Mouse (Mus musculus) heart, embryonic 11.5 days (tissue): ENCODE data around the gene Nupr1. TPM values are rescaled to one million over a fixed set of nuclear protein-coding genes. Genes with fewer than 3 reads are reported as not detected.

Experiments
- ATAC-seq: fragments of 200-750 bp; cut with Nextera tagmentation; replicated peaks from 2 replicates; pipeline ENCODE4 v1.8.0; 2017; ENCODE audit warnings: moderate library complexity; ENCODE audit not compliant: insufficient number of reproducible peaks, low FRiP score, low TSS enrichment
- H3K27ac ChIP-seq: fragments of 300-500 bp; sonication (generic); 2 replicates; pipeline ENCODE4 v1.5.1; 2014; ENCODE audit warnings: mild to moderate bottlenecking, low read depth, low read length
- H3K27me3 ChIP-seq: fragments of 300-500 bp; sonication (generic); 2 replicates; pipeline ENCODE4 v1.6.1; 2014; ENCODE audit warnings: mild to moderate bottlenecking, low read length, mixed read lengths; ENCODE audit not compliant: control insufficient read depth, insufficient read depth
- H3K36me3 ChIP-seq: fragments of 300-500 bp; sonication (generic); 2 replicates; pipeline ENCODE4 v1.6.1; 2014; ENCODE audit warnings: mild to moderate bottlenecking, low read length, moderate library complexity, mixed read lengths; ENCODE audit not compliant: control insufficient read depth, insufficient read depth
- H3K4me1 ChIP-seq: fragments of 300-500 bp; sonication (generic); 2 replicates; pipeline ENCODE4 v1.6.1; 2014; ENCODE audit warnings: low read length; ENCODE audit not compliant: control insufficient read depth, insufficient read depth
- H3K4me2 ChIP-seq: fragments of 300-500 bp; sonication (generic); 2 replicates; pipeline ENCODE4 v1.6.1; 2014; ENCODE audit warnings: mild to moderate bottlenecking, moderate library complexity
- H3K4me3 ChIP-seq: fragments of 300-500 bp; sonication (generic); 2 replicates; pipeline ENCODE4 v1.5.1; 2014; ENCODE audit warnings: low read depth, low read length
- H3K9ac ChIP-seq: fragments of 300-500 bp; sonication (generic); 2 replicates; pipeline ENCODE4 v1.6.1; 2014; ENCODE audit warnings: mild to moderate bottlenecking, low read depth, low read length, moderate library complexity
- H3K9me3 ChIP-seq: fragments of 300-500 bp; sonication (generic); replicated peaks from 2 replicates; pipeline ENCODE4 v1.6.1; 2016; ENCODE audit warnings: low read length; ENCODE audit not compliant: control insufficient read depth
- WGBS: fragments of 180-500 bp; shearing (Covaris S2); extraction: QIAGEN DNeasy Blood & Tissue Kit; methylation state at CpG from one replicate; pipeline ENCODE4 v1.1.7; 2014; ENCODE audit not compliant: insufficient replicate concordance; 5-methylcytosine and 5-hydroxymethylcytosine counted together
- polyA plus RNA-seq: library from polyadenylated mRNA; unstranded; fragments of >200 nt; fragmentation: Nextera tagmentation; extraction: Ambion mirVana; gene quantifications from 2 replicates; pipeline ENCODE4 v1.2.1, GENCODE M21; 2014

The Nupr1 gene
- polyA plus RNA-seq, 1 experiment from 2014 or later: 1.2 TPM

DNA sequence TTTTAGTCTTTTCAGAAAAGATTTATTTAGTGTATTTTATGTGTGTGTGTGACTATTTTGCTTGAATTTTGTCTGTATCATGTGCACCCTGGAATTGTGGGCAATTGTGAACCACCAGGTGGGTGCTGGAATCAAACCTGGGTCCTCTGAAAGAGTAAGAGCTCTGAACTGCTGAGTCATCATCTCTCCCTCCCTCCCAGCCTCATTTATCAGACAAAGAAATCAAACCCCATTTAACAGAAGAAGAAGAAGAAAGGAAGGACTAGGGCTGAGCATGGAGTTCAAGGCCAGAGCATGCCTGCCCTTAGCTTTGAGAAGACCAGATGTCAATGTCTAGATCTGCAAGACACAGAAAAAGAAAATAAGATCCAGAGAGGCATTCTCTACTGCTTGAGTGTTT lies 4.7 kb upstream of the Nupr1 start:
- Histone ChIP-seq H3K4me2 (no peak overlapping the region), H3K4me1 (no peaks in the 10 kb centered on the region), H3K27me3 (0 out of 2 replicates have a peak, but pooled peaks cover 3% of the 10 kb centered on the region), H3K4me3 (no peak overlapping the region), H3K9me3 (no peaks in the 10 kb centered on the region), H3K9ac (no peak overlapping the region), H3K36me3 (no peaks in the 10 kb centered on the region), H3K27ac (no peak overlapping the region)
- ATAC-seq: no peak

DNA sequence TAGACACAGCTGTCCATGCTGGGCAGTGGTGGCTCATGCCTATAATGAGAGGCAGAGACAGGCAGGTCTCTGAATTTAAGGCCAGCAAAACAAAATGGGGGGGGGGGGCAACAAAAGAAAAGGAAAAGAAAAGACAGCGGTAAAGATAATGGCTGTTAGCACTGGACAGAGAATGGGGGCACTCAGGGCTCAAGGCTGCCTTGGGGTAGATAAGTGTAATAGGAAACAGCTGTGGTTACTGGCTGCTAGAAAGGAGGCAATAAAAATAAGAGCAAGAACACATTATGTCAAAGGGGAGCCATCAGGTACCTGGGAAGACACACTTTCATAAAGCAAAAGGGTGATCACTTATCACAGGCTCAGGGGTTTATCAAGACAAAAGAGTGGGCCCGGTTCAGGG lies 1.8 kb upstream of the Nupr1 start:
- no peaks in the 10 kb centered on the region for H3K4me1 ChIP-seq
- H3K9ac ChIP-seq: no peak overlapping the region
- no peak overlapping the region for H3K4me2 ChIP-seq
- H3K9me3 ChIP-seq: no peaks in the 10 kb centered on the region
- H3K27ac ChIP-seq: no peak overlapping the region
- 70% methylated on average over 2 of the region's 2 CpGs for WGBS
- H3K36me3 ChIP-seq: no peaks in the 10 kb centered on the region
- H3K4me3 ChIP-seq: no peak overlapping the region
- no peak for ATAC-seq
- H3K27me3 ChIP-seq: no peaks in the 10 kb centered on the region

GRCm38 (mm10) chr7:126629915-126630314 lies 746 bp downstream of the Nupr1 start:
- Histone ChIP-seq H3K27me3 (no peaks in the 10 kb centered on the region), H3K9me3 (no peaks in the 10 kb centered on the region), H3K36me3 (no peaks in the 10 kb centered on the region), H3K27ac (no peak overlapping the region), H3K9ac (no peak overlapping the region), H3K4me3 (no peak overlapping the region), H3K4me2 (no peak overlapping the region), H3K4me1 (peaks cover 3% of the 10 kb centered on the region)
- ATAC-seq: no peak
- 64% methylated on average over 3 of the region's 3 CpGs for WGBS

DNA sequence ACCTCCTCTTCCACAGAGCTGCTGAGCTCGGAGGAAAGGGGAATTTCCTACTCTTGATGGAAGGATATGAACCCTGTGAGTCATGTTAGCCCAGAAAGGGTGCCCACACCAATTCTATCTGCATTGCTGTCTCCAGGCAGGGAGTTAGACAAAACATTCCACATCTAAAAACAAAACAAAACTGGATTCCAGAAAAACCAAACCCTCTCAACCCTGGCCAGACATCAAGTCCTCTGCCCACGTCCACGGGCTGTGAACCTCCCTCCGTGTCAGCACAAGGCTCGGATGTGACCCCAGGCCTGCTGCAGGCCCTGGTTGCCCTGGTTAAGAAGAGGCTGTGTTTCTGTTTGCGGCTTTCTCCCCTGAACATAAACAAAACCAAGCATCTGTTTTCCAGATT lies 2.5 kb downstream of the Nupr1 start:
- no peaks in the 10 kb centered on the region for H3K9me3 ChIP-seq
- H3K4me2 ChIP-seq: no peak overlapping the region
- H3K27ac ChIP-seq: no peak overlapping the region
- no peaks in the 10 kb centered on the region for H3K36me3 ChIP-seq
- no peak overlapping the region for H3K9ac ChIP-seq
- peaks cover 3% of the 10 kb centered on the region for H3K4me1 ChIP-seq
- no peaks in the 10 kb centered on the region for H3K27me3 ChIP-seq
- WGBS: 59% methylated on average over 6 of the region's 6 CpGs
- H3K4me3 ChIP-seq: no peak overlapping the region
- ATAC-seq: no peak

DNA sequence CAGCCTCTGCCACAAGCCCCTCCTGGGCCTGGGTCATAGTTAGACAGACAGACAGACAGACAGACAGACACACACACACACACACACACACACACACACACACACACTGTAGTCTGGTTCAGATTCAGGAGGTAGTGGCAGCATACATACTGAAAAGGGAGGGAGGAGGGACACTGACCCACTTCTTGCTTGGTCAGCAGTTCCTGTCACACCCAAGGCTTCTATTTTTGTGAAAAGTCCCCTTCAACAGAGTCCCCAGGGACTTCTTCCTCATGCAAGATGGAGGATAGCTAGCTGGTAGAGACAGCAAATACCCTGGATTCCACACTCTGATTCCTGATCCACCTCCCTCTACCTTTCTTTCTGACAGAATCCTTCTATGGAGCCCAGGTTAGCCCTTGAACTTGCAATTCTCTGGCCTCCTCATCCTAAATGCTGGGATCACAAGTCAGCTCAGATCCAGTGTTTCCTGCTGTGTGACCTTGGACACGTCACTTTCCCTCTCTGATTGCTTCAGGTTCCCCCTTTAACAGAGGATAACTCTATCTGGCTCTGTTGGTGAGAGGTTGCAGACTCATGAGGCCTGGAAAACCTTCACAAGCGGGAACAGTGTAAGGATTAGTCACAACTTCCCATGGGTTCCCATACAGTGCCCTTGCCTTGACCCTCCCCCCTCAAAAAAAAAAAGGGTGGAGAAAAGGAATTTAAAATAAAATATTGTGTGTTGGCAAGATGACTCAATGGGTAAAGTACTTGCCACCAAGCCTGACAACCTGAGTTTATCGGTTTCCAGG lies 4.7 kb downstream of the Nupr1 start:
- no peak for ATAC-seq
- no peaks in the 10 kb centered on the region for H3K9me3 ChIP-seq
- WGBS: 79% methylated on average over 3 of the region's 3 CpGs
- H3K4me2 ChIP-seq: no peak overlapping the region
- no peak overlapping the region for H3K4me3 ChIP-seq
- no peak overlapping the region for H3K27ac ChIP-seq
- peaks cover 3% of the 10 kb centered on the region for H3K4me1 ChIP-seq
- no peak overlapping the region for H3K9ac ChIP-seq
- H3K36me3 ChIP-seq: no peaks in the 10 kb centered on the region
- H3K27me3 ChIP-seq: no peaks in the 10 kb centered on the region

- Histone ChIP-seq H3K36me3 (no peaks in the 10 kb centered on the region), H3K27me3 (no peaks in the 10 kb centered on the region), H3K4me1 (peaks cover 3% of the 10 kb centered on the region), H3K9me3 (no peaks in the 10 kb centered on the region), H3K27ac (no peak overlapping the region), H3K4me3 (no peak overlapping the region), H3K9ac (no peak overlapping the region), H3K4me2 (peak overlapping the region; percentile 35)
- 35% methylated on average over 6 of the region's 6 CpGs for WGBS
- ATAC-seq: 0 out of 2 replicates have a peak, but pooled peaks have one; percentile 35
These were observed 5.3 kb downstream of the Nupr1 start for GRCm38 (mm10) chr7:126625369-126625768.

DNA sequence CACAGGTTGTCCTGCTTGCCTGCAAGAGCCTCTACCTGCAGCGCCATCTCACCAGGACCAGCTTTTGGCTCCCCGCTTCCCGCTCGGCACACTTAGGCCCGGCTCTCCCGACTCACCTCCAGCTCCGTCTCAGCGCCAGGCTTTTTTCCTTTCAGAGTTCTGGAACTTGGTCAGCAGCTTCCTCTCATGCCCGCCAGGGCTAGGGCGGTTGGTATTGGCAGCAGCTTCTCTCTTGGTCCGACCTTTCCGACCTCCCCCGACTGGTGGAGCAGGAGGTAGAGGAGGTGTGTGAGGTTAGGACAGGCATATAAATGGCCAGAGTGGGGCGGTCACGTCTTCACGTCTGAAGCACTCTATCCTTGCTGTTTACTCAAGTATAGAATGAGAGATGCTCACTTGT lies 5.9 kb downstream of the Nupr1 start:
- WGBS: 59% methylated on average over 16 of the region's 16 CpGs
- no peak overlapping the region for H3K4me2 ChIP-seq
- H3K4me3 ChIP-seq: no peak overlapping the region

GRCm38 (mm10) chr7:126623381-126623780 lies 7.3 kb downstream of the Nupr1 start:
- Histone ChIP-seq H3K4me3 (no peak overlapping the region), H3K9me3 (no peaks in the 10 kb centered on the region), H3K4me2 (no peak overlapping the region), H3K27me3 (no peaks in the 10 kb centered on the region), H3K4me1 (peaks cover 3% of the 10 kb centered on the region), H3K9ac (no peak overlapping the region), H3K27ac (no peak overlapping the region), H3K36me3 (no peaks in the 10 kb centered on the region)
- no peak for ATAC-seq
- 59% methylated on average over 1 of the region's 1 CpGs for WGBS

More for the DNA sequence above, 5.9 kb downstream of the Nupr1 start:
- Histone ChIP-seq H3K27ac (no peak overlapping the region), H3K27me3 (no peaks in the 10 kb centered on the region), H3K4me1 (peaks cover 3% of the 10 kb centered on the region), H3K9ac (no peak overlapping the region), H3K36me3 (no peaks in the 10 kb centered on the region), H3K9me3 (no peaks in the 10 kb centered on the region)
- no peak for ATAC-seq
